Comparison of ENCODE assay signal across 8 mouse cellular contexts in the genomic region with DNA sequence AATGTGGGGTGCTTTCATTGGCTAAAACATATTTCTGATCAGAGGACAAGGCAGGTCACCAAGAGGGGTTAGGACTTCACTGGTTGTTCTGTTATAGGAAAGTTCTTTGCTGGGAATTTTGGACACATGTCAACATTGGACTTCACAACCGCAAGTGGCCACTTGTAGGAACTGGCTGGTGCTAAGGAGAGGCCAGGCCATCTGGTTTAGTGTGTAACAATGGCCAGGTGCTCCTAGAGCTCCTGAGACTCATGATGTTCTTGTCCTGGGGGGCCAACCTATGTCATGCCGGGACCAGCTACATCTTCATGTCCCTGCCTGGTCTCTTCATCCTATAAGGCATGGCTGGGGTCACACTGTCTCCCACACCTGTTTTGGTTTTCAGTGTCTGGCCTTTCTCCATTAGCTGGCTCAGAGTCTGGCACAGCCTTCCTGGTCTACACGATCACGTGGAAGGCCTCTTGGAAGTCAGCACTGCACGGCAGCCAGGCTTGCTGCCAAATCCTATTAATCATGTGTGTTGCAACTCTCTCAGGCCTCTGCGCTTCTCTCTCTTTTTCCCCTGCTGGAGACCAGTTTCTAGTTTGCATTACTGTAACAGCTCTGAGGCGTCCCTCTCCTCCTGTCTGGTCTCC. TPM values are rescaled to one million over a fixed set of nuclear protein-coding genes. Genes with fewer than 3 reads are reported as not detected.
DNase-seq lines count a peak whose midpoint lies in the region; ATAC-seq lines count a peak whose summit lies in the region.

No protein-coding gene starts in this region.

- peaks cover 48% of the 10 kb centered on the region for H3K4me1 ChIP-seq in forebrain, embryonic 13.5 days
- H3K4me1 ChIP-seq in forebrain, embryonic 10.5 days, result peaks cover 43% of the 10 kb centered on the region
- peaks cover 17% of the 10 kb centered on the region for H3K4me1 ChIP-seq in heart, embryonic 12.5 days (replicated peaks)
- H3K4me1 ChIP-seq in kidney, embryonic 16.5 days (ENCODE audit: insufficient read depth, low read length), result peaks cover 9% of the 10 kb centered on the region
- H3K4me1 ChIP-seq in limb, embryonic 15.5 days, result peaks cover 34% of the 10 kb centered on the region

- H3K9ac ChIP-seq in forebrain, embryonic 13.5 days, result no peak overlapping the region
- H3K9ac ChIP-seq in heart, embryonic 12.5 days, result no peak overlapping the region
- no peak overlapping the region for H3K9ac ChIP-seq in kidney, embryonic 16.5 days (replicated peaks; ENCODE audit: low read length)
- H3K9ac ChIP-seq in limb, embryonic 15.5 days, result no peak overlapping the region

- WGBS in forebrain, embryonic 13.5 days, result 41% methylated on average over 7 of the region's 7 CpGs
- 64% methylated on average over 7 of the region's 7 CpGs for WGBS in forebrain, embryonic 10.5 days
- 31% methylated on average over 7 of the region's 7 CpGs for WGBS in heart, embryonic 12.5 days
- 32% methylated on average over 7 of the region's 7 CpGs for WGBS in kidney, embryonic 16.5 days
- WGBS in limb, embryonic 15.5 days, result 13% methylated on average over 7 of the region's 7 CpGs

- no peak overlapping the region for H3K4me3 ChIP-seq in forebrain, embryonic 13.5 days
- H3K4me3 ChIP-seq in forebrain, embryonic 10.5 days, result no peak overlapping the region
- no peak overlapping the region for H3K4me3 ChIP-seq in heart, embryonic 12.5 days
- H3K4me3 ChIP-seq in kidney, embryonic 16.5 days (ENCODE audit: low read length), result no peak overlapping the region
- H3K4me3 ChIP-seq in limb, embryonic 15.5 days, result no peak overlapping the region

- H3K27ac ChIP-seq in forebrain, embryonic 13.5 days, result peak overlapping the region; percentile 55; the same call in 1 of the 2 replicates
- no peak overlapping the region for H3K27ac ChIP-seq in forebrain, embryonic 10.5 days
- peak overlapping the region; percentile 40; the same call in 1 of the 2 replicates for H3K27ac ChIP-seq in heart, embryonic 12.5 days (ENCODE audit: poor library complexity, severe bottlenecking)
- peak overlapping the region; percentile 10; the same call in 1 of the 2 replicates for H3K27ac ChIP-seq in kidney, embryonic 16.5 days (ENCODE audit: low read length)
- peak overlapping the region; percentile 8; the same call in 1 of the 2 replicates for H3K27ac ChIP-seq in limb, embryonic 15.5 days

- peaks cover 2% of the 10 kb centered on the region; the same call in 1 of the 2 replicates for H3K36me3 ChIP-seq in forebrain, embryonic 13.5 days (ENCODE audit: poor library complexity, severe bottlenecking)
- H3K36me3 ChIP-seq in forebrain, embryonic 10.5 days (replicated peaks), result no peaks in the 10 kb centered on the region
- H3K36me3 ChIP-seq in heart, embryonic 12.5 days, result no peaks in the 10 kb centered on the region
- H3K36me3 ChIP-seq in kidney, embryonic 16.5 days (ENCODE audit: insufficient read depth, low read length), result no peaks in the 10 kb centered on the region
- no peaks in the 10 kb centered on the region for H3K36me3 ChIP-seq in limb, embryonic 15.5 days

- H3K4me2 ChIP-seq in forebrain, embryonic 13.5 days, result no peak overlapping the region
- no peak overlapping the region for H3K4me2 ChIP-seq in heart, embryonic 12.5 days
- no peak overlapping the region for H3K4me2 ChIP-seq in kidney, embryonic 16.5 days (replicated peaks; ENCODE audit: low read depth, low read length)
- H3K4me2 ChIP-seq in limb, embryonic 15.5 days, result no peak overlapping the region

- H3K9me3 ChIP-seq in forebrain, embryonic 13.5 days (replicated peaks), result no peaks in the 10 kb centered on the region
- no peaks in the 10 kb centered on the region for H3K9me3 ChIP-seq in forebrain, embryonic 10.5 days
- H3K9me3 ChIP-seq in heart, embryonic 12.5 days (replicated peaks), result no peaks in the 10 kb centered on the region
- no peaks in the 10 kb centered on the region for H3K9me3 ChIP-seq in kidney, embryonic 16.5 days (ENCODE audit: low read length)
- no peaks in the 10 kb centered on the region for H3K9me3 ChIP-seq in limb, embryonic 15.5 days

- DNase-seq in forebrain, embryonic 10.5 days (ENCODE audit: extremely low spot score, low spot score), result no peak
- DNase-seq in embryo, embryonic 11 days, result peak; percentile 54
- peak; percentile 83 for DNase-seq in ovary, postnatal 14 days (ENCODE audit: low spot score)

- peak; percentile 84 for ATAC-seq in forebrain, embryonic 13.5 days
- peak; percentile 73 for ATAC-seq in heart, embryonic 12.5 days (ENCODE audit: insufficient number of reproducible peaks, low FRiP score)
- peak; percentile 91 for ATAC-seq in kidney, embryonic 16.5 days (ENCODE audit: low FRiP score, low TSS enrichment)
- peak; percentile 66 for ATAC-seq in limb, embryonic 15.5 days (ENCODE audit: insufficient number of reproducible peaks, low FRiP score, low TSS enrichment, low read depth)
- ATAC-seq in inflammation-experienced regulatory T-cells, adult 6 months, result no peak

- no peaks in the 10 kb centered on the region for H3K27me3 ChIP-seq in forebrain, embryonic 13.5 days
- 0 out of 2 replicates have a peak, but pooled peaks cover 18% of the 10 kb centered on the region for H3K27me3 ChIP-seq in forebrain, embryonic 10.5 days (ENCODE audit: poor library complexity, severe bottlenecking)
- 0 out of 2 replicates have a peak, but pooled peaks cover 11% of the 10 kb centered on the region for H3K27me3 ChIP-seq in heart, embryonic 12.5 days (replicated peaks)
- H3K27me3 ChIP-seq in kidney, embryonic 16.5 days (ENCODE audit: insufficient read depth, low read length), result no peaks in the 10 kb centered on the region
- no peaks in the 10 kb centered on the region for H3K27me3 ChIP-seq in limb, embryonic 15.5 days

RNA-seq across cellular contexts. Expression of gene Wwc1, which starts 55.9 kb away (rescaled TPM):
- polyA plus RNA-seq in forebrain, embryonic 13.5 days (2015; fragmentation: Nextera tagmentation; extraction: Ambion mirVana), result 8.6 and 8.8 TPM in 2 replicates
- 4.2 and 4.9 TPM in 2 replicates for polyA plus RNA-seq in forebrain, embryonic 10.5 days (2016; fragmentation: Nextera tagmentation; extraction: Ambion mirVana)
- polyA plus RNA-seq in heart, embryonic 12.5 days (2016; fragmentation: Nextera tagmentation; extraction: Ambion mirVana), result 3.4 and 3.8 TPM in 2 replicates
- 5.9 and 8.3 TPM in 2 replicates for polyA plus RNA-seq in kidney, embryonic 16.5 days (2015; fragmentation: Nextera tagmentation; extraction: Ambion mirVana)
- polyA plus RNA-seq in limb, embryonic 15.5 days (2015; fragmentation: Nextera tagmentation; extraction: Ambion mirVana), result 6.0 TPM in 2 replicates
- under 1 TPM in 2 of 3 experiments, not detected in 1; 0.12 to 0.17 TPM for polyA plus RNA-seq in inflammation-experienced regulatory T-cells, adult 6 months (2017; shearing (Covaris generic))
